Mouse (Mus musculus) neural tube, embryonic 12.5 days (tissue): Measurements from ENCODE around the gene Prss28. TPM values are rescaled to one million over a fixed set of nuclear protein-coding genes. Genes with fewer than 3 reads are reported as not detected.

Source experiments
- ATAC-seq: fragments of 200-750 bp; cut with Nextera tagmentation; 2 replicates; pipeline ENCODE4 v1.8.0; 2017; ENCODE audit warnings: low read depth, mild to moderate bottlenecking, moderate TSS enrichment, moderate library complexity; ENCODE audit not compliant: low FRiP score
- H3K27ac ChIP-seq: fragments of 300-500 bp; sonication (generic); 2 replicates; pipeline ENCODE4 v1.5.1; 2016
- H3K27me3 ChIP-seq: fragments of 300-500 bp; sonication (generic); replicated peaks from 2 replicates; pipeline ENCODE4 v1.6.1; 2016; ENCODE audit warnings: mild to moderate bottlenecking
- H3K36me3 ChIP-seq: fragments of 300-500 bp; sonication (generic); 2 replicates; pipeline ENCODE4 v1.6.1; 2016; ENCODE audit warnings: mild to moderate bottlenecking
- H3K4me1 ChIP-seq: fragments of 300-500 bp; sonication (generic); 2 replicates; pipeline ENCODE4 v1.6.1; 2016
- H3K4me2 ChIP-seq: fragments of 300-500 bp; sonication (generic); replicated peaks from 2 replicates; pipeline ENCODE4 v1.6.1; 2016; ENCODE audit warnings: mild to moderate bottlenecking
- H3K4me3 ChIP-seq: fragments of 300-500 bp; sonication (generic); 2 replicates; pipeline ENCODE4 v1.5.1; 2016
- H3K9ac ChIP-seq: fragments of 300-500 bp; sonication (generic); 2 replicates; pipeline ENCODE4 v1.6.1; 2016; ENCODE audit warnings: mild to moderate bottlenecking
- H3K9me3 ChIP-seq: fragments of 300-500 bp; sonication (generic); 2 replicates; pipeline ENCODE4 v1.6.1; 2016; ENCODE audit warnings: mild to moderate bottlenecking
- WGBS: fragments of 180-500 bp; shearing (Covaris S2); methylation state at CpG from one replicate; pipeline ENCODE4 v1.1.7; 2016; 5-methylcytosine and 5-hydroxymethylcytosine counted together
- polyA plus RNA-seq: library from polyadenylated mRNA; unstranded; fragments of >200 nt; fragmentation: Nextera tagmentation; extraction: Ambion mirVana; gene quantifications from 2 replicates; pipeline ENCODE4 v1.2.1, GENCODE M21; 2016

Prss28 gene
- polyA plus RNA-seq, 1 experiment from 2014 or later: not detected

DNA sequence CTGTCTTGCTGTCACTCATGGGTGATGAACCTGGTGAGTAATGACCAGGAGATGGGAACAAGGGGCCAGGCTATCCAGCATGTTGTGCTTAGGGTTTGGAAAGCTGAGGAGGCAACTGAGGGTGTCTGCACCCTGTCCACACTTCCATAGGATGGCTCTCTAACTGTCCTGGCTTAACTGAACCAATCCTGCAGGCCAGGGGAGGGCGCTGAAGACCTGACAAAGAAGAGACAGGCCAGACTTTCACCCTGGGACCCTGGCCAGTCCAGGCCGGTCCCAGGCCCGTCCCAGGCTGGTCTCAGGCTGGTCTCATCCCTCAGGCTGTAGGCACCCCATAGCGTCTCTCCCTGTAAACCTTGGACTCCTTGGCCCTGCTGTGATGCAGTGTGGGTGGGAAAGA lies 18.0 kb upstream of the Prss28 start:
- Histone ChIP-seq H3K4me2 (no peak overlapping the region), H3K27me3 (no peaks in the 10 kb centered on the region), H3K4me3 (no peak overlapping the region), H3K9me3 (no peaks in the 10 kb centered on the region), H3K9ac (no peak overlapping the region), H3K36me3 (no peaks in the 10 kb centered on the region), H3K4me1 (no peaks in the 10 kb centered on the region), H3K27ac (no peak overlapping the region)
- ATAC-seq: no peak
- WGBS: 42% methylated on average over 4 of the region's 4 CpGs

DNA sequence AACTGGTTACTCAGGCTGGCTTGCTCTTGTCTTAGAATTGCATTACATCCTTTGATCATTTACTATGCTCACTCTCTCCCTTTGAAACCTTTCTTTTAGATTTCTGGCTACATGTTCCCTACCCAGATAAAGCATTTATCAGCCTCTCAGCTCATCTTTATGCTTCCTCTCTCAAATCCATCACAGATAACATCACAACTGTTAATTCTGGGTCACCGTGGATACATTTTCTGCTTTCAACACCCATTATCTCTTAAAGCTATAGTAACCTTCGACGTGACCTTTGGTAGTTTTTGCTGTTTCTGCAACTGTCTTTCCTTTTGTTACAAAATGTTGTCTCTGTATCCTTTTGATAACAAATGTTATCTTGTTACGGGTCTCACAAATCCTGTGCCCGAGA lies 15.0 kb upstream of the Prss28 start:
- Histone ChIP-seq H3K9me3 (no peaks in the 10 kb centered on the region), H3K36me3 (no peaks in the 10 kb centered on the region), H3K27me3 (no peaks in the 10 kb centered on the region), H3K4me2 (no peak overlapping the region), H3K4me1 (peaks cover 4% of the 10 kb centered on the region; the same call in 1 of the 2 replicates), H3K4me3 (no peak overlapping the region), H3K9ac (no peak overlapping the region), H3K27ac (no peak overlapping the region)
- 85% methylated on average over 5 of the region's 5 CpGs for WGBS
- no peak for ATAC-seq

DNA sequence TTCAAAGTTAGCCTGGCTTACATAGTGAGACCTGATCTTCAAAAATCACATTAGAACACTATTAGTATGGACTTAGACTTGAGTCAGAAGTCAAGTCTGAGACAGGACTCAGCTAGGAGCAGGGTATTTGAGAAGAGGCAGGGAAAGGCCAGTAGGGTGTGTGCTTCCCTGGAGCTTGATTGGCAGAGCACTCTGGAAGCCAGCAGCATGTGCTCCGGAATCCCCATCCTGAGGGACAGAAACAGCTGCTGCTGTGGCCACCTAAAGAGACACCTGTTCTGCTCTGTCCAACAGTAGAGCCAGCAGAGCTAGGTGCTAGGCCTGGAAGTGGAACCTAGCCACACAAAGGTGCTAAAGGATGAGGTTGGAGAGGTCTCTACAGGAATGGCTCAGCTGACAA lies 14.3 kb upstream of the Prss28 start:
- no peak for ATAC-seq
- Histone ChIP-seq H3K4me2 (no peak overlapping the region), H3K9me3 (no peaks in the 10 kb centered on the region), H3K4me1 (peaks cover 6% of the 10 kb centered on the region; the same call in 1 of the 2 replicates), H3K36me3 (no peaks in the 10 kb centered on the region), H3K27ac (no peak overlapping the region), H3K27me3 (no peaks in the 10 kb centered on the region), H3K4me3 (no peak overlapping the region), H3K9ac (no peak overlapping the region)
- WGBS: 59% methylated on average over 1 of the region's 1 CpGs

DNA sequence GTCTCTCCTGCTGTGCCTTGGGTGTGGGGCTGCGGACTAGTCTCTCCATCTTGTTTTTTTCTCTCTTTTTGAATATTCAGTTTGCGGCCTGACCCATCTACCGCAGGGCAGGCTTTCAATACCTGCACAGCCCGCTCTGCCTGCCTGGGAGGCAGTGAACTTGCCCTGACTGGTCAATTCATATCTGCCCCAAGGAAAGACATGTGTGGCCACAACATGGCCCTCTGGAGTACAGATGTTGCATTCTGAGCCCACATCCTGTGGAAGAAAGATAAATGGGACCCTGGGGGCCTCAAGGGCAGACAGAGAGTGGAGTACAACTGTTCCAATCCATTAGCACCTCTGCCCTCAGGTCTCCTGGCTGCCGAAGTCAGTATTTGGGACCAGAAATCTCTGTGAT lies 10.4 kb upstream of the Prss28 start, which contains the start of gene Prss34:
Gene Prss34, plus strand, starts transcription at position 301 of the 400 bp plus-strand sequence.
- no peak within 1 kb of the TSS for H3K4me3 ChIP-seq
- no peaks in the 10 kb centered on the region for H3K36me3 ChIP-seq
- H3K4me1 ChIP-seq: peaks cover 6% of the 10 kb centered on the region; the same call in 1 of the 2 replicates
- no peak within 1 kb of the TSS for H3K9ac ChIP-seq
- ATAC-seq: no peak
- no peak within 1 kb of the TSS for H3K4me2 ChIP-seq
- H3K27ac ChIP-seq: no peak within 1 kb of the TSS
- H3K9me3 ChIP-seq: no peaks in the 10 kb centered on the region
- 72% methylated on average over 5 of the region's 5 CpGs for WGBS
- H3K27me3 ChIP-seq: no peaks in the 10 kb centered on the region

DNA sequence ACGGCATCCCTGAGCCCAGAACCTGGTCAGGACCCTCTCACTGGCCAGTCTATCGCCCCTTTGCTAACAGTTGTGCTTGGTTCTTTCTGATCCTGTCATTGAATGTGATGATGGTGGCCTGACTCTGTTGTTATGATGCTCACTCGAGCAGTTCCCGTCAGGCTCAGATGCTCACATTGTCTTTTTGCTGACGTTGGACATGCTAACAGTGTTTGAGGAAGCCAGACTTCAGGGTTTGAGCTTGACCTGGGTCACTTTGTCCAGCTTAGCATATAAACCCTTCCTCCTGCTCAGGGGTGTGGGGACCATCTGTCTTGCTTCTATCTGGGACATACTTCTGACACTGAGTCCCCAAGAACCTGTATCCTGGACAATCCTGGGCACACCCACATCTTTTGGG lies 9.9 kb downstream of the Prss28 start, which contains the start of gene Prss29:
Gene Prss29, plus strand, starts transcription at position 301 of the 400 bp plus-strand sequence.
- Histone ChIP-seq H3K9me3 (no peaks in the 10 kb centered on the region), H3K36me3 (no peaks in the 10 kb centered on the region), H3K4me2 (no peak within 1 kb of the TSS), H3K27ac (no peak within 1 kb of the TSS), H3K9ac (no peak within 1 kb of the TSS), H3K27me3 (peaks cover 3% of the 10 kb centered on the region; the same call in 1 of the 2 replicates), H3K4me1 (no peaks in the 10 kb centered on the region), H3K4me3 (no peak within 1 kb of the TSS)
- 89% methylated on average over 5 of the region's 5 CpGs for WGBS
- ATAC-seq: no peak

DNA sequence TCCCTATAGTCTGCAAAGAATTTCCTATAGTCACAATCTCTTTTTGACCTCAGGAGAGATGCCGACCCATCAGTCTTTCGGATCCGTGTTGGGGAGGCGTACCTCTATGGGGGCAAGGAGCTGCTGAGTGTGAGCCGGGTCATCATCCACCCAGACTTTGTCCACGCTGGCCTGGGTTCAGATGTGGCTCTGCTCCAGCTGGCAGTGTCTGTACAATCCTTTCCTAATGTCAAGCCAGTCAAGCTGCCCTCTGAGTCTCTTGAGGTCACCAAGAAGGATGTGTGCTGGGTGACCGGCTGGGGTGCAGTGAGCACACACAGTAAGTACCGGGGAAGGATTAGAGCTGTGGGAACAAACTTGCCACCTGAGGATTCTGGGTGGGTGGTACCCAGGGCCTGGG lies 12.4 kb downstream of the Prss28 start:
- Histone ChIP-seq H3K27ac (no peak overlapping the region), H3K36me3 (no peaks in the 10 kb centered on the region), H3K4me1 (no peaks in the 10 kb centered on the region), H3K9me3 (no peaks in the 10 kb centered on the region), H3K27me3 (peaks cover 3% of the 10 kb centered on the region; the same call in 1 of the 2 replicates), H3K9ac (no peak overlapping the region), H3K4me2 (no peak overlapping the region), H3K4me3 (no peak overlapping the region)
- no peak for ATAC-seq
- WGBS: 93% methylated on average over 8 of the region's 8 CpGs

DNA sequence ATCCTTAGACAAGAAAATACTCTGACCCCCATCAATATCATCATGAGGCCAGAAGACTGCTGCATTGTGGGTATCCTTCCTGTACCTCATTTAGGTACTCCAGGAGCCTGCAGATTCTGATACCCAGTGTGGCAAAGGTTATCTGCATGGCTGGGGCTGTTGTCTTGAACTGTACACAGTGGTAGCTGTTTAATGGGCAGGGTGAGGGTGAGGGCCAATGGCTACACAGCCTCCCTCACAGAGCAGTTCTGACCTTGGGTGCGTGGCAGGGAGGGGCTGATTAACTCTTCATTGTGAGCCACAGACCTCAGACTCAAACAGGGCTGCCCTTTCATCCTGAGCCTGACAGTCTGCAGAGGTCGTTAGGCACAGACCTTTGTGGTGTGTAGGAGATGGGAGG lies 14.5 kb downstream of the Prss28 start:
- H3K4me1 ChIP-seq: no peaks in the 10 kb centered on the region
- H3K9ac ChIP-seq: no peak overlapping the region
- ATAC-seq: no peak
- H3K36me3 ChIP-seq: no peaks in the 10 kb centered on the region
- no peak overlapping the region for H3K4me3 ChIP-seq
- no peak overlapping the region for H3K4me2 ChIP-seq
- H3K27me3 ChIP-seq: peaks cover 3% of the 10 kb centered on the region; the same call in 1 of the 2 replicates
- 24% methylated on average over 2 of the region's 2 CpGs for WGBS
- H3K9me3 ChIP-seq: no peaks in the 10 kb centered on the region
- H3K27ac ChIP-seq: no peak overlapping the region

DNA sequence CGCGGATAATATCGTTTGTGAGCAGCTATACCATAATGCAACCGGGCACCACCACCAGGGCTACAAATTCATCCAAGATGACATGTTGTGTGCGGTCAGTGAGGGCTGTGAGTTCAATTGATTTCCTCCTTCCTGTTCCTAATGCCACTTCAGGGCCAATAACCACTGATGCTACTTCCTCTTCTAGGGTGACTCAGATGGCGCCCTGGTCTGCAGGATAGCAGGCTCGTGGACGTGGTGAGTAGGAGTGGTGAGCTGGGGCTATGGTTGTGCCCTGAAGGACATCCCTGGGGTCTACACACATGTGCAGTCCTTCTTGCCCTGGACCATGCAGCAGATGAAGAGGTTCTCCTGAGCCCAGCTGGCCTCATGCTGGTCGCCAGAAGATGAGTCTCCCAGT lies 23.9 kb downstream of the Prss28 start:
- H3K9ac ChIP-seq: no peak overlapping the region
- no peaks in the 10 kb centered on the region for H3K4me1 ChIP-seq
- H3K4me3 ChIP-seq: no peak overlapping the region
- WGBS: 79% methylated on average over 9 of the region's 9 CpGs
- H3K4me2 ChIP-seq: no peak overlapping the region
- no peak overlapping the region for H3K27ac ChIP-seq
- H3K27me3 ChIP-seq: peaks cover 5% of the 10 kb centered on the region
- no peak for ATAC-seq
- H3K9me3 ChIP-seq: no peaks in the 10 kb centered on the region
- no peaks in the 10 kb centered on the region for H3K36me3 ChIP-seq

DNA sequence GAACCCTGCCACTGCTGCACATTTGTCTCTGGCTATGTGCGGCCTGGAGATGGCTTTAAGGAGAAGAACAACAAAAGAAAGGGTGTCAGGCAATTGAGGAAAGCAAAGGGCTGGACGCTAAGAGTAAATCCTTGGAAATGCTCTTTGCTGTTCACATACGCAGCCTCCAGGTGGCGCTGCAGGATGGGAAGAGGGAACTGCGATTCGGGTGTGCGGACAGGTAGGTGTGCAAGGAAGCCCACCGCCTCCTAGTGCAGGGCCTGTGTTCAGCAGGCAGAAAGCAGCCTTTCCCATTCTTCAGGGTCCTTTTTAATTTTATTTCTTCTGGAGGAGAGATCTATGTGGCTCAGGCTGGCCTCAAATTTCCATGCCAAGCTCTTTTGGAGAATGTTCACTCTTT lies 25.5 kb downstream of the Prss28 start:
- H3K27ac ChIP-seq: no peak overlapping the region
- H3K9ac ChIP-seq: no peak overlapping the region
- 1% methylated on average over 8 of the region's 8 CpGs for WGBS
- no peaks in the 10 kb centered on the region for H3K4me1 ChIP-seq
- no peaks in the 10 kb centered on the region for H3K9me3 ChIP-seq
- H3K4me2 ChIP-seq: no peak overlapping the region
- peaks cover 5% of the 10 kb centered on the region for H3K27me3 ChIP-seq
- no peak for ATAC-seq
- no peak overlapping the region for H3K4me3 ChIP-seq
- H3K36me3 ChIP-seq: no peaks in the 10 kb centered on the region

DNA sequence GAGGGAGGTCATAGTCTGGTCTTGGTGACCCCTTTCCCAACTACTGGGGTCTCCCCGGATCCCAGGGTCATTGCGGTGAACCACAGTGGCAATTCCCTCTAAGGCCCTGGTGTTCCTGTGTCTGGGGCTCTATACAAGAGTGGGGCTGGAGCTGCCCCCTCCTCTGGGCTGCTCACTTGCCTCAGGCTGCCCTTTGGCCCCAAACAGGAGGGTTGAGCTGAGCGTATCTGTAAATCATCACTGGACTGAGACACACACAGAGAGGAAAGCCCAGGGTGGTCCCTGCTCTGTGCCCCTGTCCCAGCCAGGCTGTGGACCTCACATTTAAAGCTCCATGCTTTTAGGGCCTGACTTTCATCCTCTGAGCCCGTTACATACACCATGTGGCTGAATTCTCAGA lies 29.8 kb downstream of the Prss28 start:
- Histone ChIP-seq H3K9me3 (no peaks in the 10 kb centered on the region), H3K4me1 (no peaks in the 10 kb centered on the region), H3K4me3 (no peak overlapping the region), H3K36me3 (no peaks in the 10 kb centered on the region), H3K27me3 (peaks cover 1% of the 10 kb centered on the region), H3K9ac (no peak overlapping the region), H3K27ac (no peak overlapping the region), H3K4me2 (no peak overlapping the region)
- 78% methylated on average over 4 of the region's 4 CpGs for WGBS
- ATAC-seq: no peak

DNA sequence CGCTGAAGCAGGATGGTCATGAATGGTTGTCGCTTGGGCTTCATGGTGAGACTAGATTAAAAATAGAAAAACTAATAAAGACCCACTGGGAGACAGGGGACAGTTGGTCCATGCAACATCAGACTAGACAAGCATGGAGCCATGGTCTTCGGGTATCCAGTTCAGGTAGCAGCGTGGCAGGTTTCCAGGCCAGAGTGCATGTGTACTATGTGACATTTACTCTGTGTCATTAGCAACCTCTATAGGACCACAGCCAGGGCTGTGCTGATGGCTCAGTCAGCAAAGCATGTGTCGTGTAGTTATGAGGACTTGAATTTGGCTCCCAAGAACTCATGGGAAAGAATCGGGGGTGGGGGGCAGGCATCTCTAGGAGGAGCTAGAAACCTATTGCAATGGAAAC lies 31.6 kb downstream of the Prss28 start:
- ATAC-seq: no peak
- Histone ChIP-seq H3K4me1 (no peaks in the 10 kb centered on the region), H3K27me3 (no peaks in the 10 kb centered on the region; the same call in none of the 2 replicates), H3K9me3 (no peaks in the 10 kb centered on the region), H3K4me3 (no peak overlapping the region), H3K9ac (no peak overlapping the region), H3K27ac (no peak overlapping the region), H3K4me2 (no peak overlapping the region), H3K36me3 (no peaks in the 10 kb centered on the region)
- 87% methylated on average over 6 of the region's 6 CpGs for WGBS

DNA sequence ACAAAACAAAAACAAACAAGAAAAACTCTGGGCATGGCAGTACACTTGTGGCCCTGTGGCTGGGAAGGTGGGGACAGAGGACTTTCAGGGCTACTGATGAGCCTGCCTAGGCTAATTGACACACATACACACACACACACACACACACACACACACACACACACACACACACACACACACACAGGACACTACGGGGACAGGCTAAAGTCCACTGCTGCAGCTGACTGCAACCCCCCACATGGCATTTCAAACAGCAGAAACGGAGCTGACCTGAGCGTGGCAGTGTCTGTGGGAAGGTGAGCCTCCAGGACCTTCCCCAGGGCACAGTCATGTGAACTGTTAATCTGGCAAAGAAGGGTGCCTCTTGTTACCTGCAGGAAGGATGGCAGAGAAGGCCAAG lies 33.0 kb downstream of the Prss28 start:
- WGBS: 77% methylated on average over 3 of the region's 3 CpGs
- Histone ChIP-seq H3K4me1 (no peaks in the 10 kb centered on the region), H3K9ac (no peak overlapping the region), H3K27ac (no peak overlapping the region), H3K27me3 (no peaks in the 10 kb centered on the region; the same call in 1 of the 2 replicates), H3K4me2 (no peak overlapping the region), H3K9me3 (no peaks in the 10 kb centered on the region), H3K36me3 (no peaks in the 10 kb centered on the region), H3K4me3 (no peak overlapping the region)
- ATAC-seq: no peak

DNA sequence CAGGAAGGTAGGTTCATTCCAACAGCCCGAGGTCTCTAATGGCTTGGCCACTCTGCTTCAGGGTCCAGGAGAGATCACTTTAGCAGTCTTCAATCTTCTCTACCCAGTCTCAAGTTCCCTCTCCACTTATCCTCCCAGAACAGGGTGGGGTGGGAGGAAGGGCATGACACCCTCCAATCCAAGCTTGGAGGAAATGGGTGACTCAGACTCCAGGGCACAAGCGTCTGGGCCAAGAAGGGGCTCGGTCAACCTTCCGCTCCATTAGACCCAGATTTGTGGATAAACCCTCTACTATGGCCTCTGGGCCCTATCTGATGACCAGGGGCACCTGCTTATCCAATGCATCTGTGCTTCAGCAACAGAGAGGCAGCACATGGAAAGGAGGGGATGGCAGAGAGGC lies 37.0 kb downstream of the Prss28 start, which contains the start of gene Tpsab1:
Gene Tpsab1, minus strand, starts transcription at position 101 of the 400 bp plus-strand sequence.
- Histone ChIP-seq H3K4me3 (no peak within 1 kb of the TSS), H3K9ac (no peak within 1 kb of the TSS), H3K4me1 (no peaks in the 10 kb centered on the region), H3K27ac (no peak within 1 kb of the TSS), H3K36me3 (no peaks in the 10 kb centered on the region), H3K4me2 (no peak within 1 kb of the TSS), H3K9me3 (no peaks in the 10 kb centered on the region), H3K27me3 (no peaks in the 10 kb centered on the region)
- no peak for ATAC-seq
- WGBS: 93% methylated on average over 4 of the region's 4 CpGs
